Mouse (Mus musculus) layer of hippocampus, postnatal 10 days (tissue): ENCODE measurements at regions not wholly inside any gene's neighbourhood (a gene's known extent, or its start where the extent isn't known, plus 50 kb on each side); places are given as distances from the start of the nearest gene placed in this dataset.

Experiments
- DNase-seq, 2 experiments: peaks; one replicate each; pipeline ENCODE4 v3.0.0; 2021; ENCODE audit warnings: low spot score in 2 of 2

DNA sequence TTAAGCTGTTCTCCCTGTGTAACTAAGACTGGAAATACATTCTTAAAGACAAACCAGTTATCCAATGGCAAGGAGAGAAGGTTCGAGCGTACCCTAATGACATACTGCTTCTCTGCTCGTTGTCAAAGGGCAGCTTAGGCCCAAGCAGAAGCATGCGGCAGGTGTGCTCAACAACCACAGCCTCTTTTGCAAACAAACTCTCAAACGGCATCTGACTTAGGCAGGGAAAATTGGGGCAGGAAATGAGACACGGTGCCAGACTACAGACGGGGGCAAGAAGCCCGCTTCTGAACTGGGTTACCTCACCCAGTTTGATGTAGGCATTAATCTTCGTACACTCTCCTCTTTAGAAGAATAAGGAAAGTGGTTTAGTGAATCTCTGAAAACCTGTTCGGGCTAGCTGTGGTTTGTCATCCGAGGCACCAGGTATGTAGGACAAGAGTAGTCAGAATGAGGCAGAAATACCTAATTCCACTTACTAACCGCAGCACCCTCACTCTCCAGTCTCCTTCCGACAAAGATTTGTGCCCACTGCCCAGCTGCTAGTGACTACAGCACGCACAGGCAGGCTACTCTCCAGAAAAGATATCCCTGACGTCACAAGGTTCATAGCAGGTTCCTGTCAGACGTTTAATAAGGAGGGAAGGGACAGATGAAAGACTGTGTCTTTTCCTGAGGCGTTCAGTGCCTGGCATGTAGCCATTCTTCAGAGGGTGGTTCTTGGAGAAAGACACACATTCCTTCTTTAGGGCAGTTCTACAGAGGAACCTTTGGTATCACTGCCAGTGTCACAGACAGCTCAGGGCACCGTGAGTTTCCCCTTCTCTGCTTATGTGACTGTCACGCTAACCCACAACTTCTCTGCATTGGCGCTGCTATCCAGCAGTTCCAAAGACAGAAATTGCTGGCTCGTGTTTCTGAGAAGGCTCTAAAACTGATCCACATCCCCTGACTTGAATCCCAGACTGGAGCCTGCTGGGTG lies 175.8 kb downstream of the Tmx1 start:
- DNase-seq: no peak

DNA sequence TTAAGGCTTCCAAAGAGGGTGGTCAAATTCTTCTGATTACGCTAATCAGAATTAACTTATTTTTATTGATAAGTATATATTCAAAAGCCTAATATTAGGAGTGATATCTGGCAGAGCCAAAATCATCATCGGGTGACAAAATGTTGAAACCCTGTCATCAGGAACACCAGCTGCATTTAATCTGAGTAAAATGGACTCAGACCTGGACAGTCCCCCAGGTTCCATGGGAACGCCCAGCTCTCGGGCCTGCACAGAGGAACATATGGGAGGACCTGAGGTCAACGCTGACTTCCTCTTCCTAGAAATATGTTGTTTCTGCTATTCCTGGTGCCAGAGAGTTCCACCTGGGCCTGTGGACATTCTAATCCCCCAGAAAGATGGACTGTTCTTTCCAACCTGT lies 176.5 kb downstream of the Tmx1 start:
- no peak for DNase-seq

DNA sequence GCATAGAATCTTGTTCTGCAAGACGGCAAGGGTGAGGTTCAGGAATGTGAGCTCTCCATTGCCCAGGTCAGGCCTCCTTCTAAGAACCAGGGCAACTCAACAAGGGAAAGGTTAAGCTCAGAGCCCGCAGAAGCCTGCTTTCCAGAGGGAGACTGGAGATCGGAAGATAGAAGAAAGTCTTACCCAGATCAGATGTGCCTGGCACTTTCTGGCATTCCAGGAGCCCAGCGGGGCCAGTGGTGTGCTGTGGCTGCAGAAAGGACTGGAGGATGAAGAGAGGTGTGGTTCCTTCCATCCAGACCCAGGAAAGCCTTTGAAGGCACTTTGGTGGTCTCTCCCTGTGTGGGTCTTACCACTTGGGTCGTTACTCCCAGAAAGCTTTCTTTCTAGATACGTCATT lies 178.4 kb downstream of the Tmx1 start:
- no peak for DNase-seq

DNA sequence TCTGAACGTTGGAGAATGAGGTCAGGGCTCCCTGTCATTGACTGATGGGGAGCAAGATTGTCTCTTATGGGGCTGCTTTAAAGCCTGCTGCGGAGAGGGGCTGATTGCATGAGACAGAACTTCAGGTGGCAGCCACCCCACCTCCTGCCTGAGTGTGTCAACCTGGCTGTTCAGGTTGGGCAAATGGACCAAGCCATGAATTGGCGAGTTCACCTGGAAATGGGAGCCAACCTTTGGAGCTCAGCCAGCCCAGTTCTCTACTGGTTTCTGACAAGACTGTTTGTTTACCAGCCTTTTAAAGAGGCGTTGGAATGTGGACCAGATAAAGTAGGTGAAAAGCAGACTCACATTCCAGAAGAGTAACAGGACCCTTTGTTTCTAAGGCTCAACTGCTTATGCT lies 180.3 kb downstream of the Tmx1 start:
- DNase-seq: no peak

DNA sequence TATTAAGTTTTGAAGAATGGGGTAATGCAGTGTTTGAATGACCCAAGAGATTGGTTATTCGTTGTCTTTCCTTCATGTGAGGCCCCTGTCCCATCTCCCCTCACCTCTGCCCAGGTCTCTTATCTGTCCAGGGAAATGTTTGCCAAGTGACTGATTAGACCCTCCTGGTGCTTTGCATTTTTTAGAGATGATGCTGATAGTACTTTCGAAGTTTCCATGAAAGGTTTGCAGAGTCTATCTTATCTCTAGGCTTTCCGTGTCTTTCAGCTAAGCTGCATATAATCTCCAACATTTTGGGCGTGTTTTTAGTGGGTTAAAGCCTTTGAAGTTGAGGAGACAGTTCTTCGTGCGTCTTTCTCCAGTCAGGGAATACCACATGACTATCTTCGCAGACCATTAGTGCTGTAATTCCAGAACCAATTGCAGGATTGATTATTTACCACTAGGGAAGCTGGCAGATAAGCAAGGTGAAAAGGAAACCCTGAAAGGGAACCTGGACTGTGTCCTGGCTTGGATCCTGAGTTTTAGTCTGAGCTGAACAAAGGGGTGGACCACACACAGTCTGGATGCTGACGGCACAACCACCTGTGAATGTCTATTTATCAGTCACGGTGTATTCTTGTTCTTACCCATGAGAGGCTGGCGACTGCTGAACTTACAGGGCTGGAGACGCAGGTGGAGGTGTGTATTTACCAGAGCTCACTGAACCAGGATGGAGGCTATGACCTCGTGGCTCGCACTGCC lies 180.9 kb downstream of the Tmx1 start:
- DNase-seq: no peak

DNA sequence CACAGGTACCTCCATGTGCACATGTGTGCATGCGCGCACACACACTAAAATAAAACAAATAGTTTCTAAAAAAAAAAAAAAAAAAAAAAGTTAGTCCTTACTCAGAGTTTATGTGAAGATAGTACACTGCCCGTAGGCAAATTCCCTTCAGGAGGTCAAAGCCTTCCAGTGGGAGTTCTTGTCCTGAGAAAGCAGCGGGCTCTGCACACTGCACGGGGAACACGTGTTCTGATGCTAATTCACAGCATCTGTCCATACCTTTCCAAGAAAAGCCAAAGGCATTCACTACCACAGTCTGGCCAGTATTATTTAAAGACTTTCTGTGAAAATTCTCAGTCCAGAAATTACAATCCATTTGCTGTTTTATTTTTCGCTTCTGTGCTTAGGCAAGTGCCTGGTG lies 183.1 kb downstream of the Tmx1 start:
- no peak for DNase-seq

DNA sequence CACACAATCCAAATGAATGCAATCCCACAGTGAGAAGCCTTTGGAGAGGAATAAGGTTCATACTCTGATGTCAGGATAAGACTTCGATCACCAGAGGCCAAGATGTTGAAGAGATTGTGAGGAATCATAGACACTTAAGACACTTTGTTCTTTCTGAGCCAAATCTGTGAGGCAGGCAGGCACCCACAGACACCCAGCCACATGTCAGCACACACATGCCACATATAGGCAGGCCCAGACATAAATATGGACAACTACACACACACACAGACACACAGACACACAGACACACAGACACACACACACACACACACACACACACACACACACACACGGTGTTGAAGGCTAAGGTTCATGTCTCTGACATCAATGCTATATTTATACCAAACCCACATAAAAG lies 185.1 kb upstream of the Frmd6 start:
- no peak for DNase-seq

DNA sequence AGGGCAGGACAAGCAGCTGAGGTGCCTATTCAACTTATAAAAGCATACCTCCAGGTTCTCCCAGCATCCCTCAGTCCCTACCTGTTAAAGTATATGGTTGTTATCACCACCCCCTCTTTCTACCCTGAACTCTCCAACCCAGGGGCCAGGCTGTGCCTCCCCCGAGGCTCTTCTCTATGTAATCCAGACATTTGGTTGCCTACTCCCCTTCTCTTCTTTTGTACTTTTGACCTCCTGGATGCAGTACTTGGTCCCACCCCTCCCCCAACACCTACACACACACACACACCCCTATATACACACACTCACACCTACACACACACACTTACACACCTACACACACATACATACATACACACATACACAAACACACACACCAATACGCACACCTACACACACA lies 180.4 kb upstream of the Frmd6 start:
- DNase-seq: no peak

DNA sequence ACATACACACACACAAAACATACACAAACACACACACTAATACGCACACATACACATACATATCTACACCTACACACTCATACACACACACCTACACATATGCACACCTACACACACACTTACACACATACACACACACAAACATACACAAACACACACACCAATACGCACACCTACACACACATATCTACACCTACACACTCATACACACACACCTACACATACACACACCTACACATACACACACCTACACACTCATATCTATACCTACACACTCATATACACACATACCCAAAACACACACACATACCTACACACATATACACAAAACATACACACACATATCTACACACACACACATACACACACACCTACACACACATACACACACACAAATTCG lies 179.9 kb upstream of the Frmd6 start:
- DNase-seq: no peak

DNA sequence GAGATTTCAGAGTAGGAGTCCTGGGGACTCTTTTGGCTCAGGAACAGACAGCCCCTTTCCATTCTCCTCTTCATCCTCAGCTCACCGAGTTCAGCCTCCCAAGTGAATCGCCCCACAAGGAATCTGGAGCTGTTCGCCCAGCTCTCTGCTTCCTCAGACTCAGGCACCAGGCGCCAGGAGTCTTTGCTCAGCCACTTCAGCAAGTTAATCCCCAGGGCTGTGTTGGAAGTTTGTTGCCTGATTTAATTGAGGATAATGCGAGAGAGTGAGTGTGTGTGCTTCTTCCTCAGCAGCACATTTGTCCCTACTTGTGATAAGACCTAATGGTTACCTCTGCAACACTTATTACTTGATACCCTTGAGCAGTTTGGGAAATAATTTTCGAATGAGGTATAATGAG lies 177.8 kb upstream of the Frmd6 start:
- DNase-seq: no peak

DNA sequence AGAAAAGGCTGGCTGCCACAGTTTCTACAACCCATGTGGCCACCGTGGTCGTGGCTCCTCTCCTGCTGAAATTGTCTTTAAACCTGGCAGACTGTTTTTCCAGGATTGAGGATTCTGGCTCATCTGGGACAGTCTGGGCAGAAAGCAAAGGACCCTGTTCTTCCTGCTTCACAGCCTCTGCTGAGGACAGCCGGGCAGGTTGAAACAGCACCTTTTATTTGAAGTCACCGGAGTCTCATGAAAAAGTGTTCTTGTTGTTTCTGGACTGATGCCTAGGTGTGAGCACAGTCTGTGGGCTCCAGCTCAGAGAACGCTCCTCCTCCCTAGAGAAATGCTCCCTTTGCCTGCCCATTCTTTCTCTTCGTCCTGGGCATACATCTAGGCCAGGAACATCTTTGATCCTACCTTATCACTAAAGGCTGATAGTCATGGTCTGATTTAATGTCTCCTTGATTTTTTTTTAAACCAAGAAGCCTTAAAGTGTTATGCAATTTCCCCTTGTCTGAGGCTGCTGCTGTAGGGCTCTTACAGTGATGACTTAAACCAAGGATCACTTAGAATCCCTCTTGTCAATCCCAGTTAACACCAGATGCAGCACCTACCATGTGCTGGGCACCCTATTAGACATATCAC lies 177.0 kb upstream of the Frmd6 start:
- DNase-seq: no peak

DNA sequence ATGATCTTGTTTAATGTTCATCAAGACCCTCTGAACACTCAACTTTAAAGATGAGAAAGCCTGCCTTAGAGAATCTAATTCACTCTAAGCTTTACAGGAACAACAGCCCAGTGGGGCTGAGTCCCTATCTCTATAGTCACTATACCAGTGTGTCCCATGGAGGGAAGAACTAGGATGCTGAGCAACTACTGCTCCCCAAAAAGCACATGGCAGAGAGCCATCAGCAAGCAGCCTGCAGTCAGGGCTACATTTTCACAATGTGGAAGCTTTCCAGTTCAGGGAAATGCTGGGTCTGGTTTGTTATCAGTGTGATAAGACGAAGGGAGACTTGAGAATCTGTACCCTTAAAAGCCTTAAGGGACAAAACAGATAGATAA lies 176.5 kb upstream of the Frmd6 start:
- DNase-seq: no peak

DNA sequence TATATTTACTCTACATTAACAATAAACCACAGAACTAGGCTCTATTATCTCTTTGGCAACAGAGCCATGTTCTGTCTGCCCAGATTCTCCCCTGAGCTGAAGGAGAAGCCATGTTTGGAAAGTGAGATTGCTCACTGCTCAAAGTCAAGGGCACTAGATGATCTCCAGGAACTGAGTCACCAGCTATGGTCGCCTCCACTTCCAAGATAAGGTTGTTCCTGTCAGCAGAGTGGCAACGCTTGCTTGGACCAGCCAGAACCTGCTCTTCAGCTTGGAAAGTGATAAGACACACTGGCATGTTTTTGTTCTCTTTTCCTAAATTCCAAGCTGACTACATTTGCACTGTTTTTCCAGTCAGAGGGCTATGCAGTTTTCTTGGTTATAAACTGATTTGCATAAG lies 175.6 kb upstream of the Frmd6 start:
- DNase-seq: no peak

DNA sequence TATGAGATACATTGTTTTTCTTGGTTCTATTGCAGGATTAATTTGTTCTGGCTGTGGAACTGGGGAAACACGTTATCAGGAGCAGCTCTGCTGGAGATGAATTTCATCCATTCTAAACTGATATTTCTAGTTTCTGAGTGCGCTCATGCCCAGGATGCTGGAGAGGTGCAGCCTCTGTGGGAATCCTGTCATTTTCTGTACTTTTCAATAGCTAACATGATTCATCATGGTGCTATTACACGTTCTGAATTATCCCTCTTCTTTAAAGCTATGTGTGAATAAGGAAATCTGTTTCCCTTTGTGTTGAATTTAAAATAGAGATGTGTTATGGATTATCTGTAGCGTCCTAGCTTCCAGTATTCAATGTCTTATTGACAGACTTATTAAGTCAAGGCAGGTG lies 174.8 kb upstream of the Frmd6 start:
- DNase-seq: no peak

DNA sequence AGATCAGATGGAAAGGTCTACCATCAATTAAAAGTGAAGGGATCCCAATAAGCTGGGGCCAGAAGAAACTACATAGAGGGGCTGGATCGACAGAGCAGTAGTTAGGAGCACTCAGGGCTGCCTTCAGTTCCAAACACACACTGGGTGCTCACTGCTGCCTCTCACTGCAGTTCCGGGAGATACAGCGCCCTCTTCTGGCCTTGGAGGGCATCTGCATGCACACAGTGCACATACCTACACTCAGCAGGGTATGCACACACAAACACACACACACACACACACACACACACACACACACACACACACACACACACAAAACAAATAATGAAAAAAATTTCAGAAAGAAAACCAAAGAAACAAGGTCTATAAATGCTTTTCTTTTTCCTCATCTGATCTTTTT lies 172.6 kb upstream of the Frmd6 start:
- DNase-seq: no peak

DNA sequence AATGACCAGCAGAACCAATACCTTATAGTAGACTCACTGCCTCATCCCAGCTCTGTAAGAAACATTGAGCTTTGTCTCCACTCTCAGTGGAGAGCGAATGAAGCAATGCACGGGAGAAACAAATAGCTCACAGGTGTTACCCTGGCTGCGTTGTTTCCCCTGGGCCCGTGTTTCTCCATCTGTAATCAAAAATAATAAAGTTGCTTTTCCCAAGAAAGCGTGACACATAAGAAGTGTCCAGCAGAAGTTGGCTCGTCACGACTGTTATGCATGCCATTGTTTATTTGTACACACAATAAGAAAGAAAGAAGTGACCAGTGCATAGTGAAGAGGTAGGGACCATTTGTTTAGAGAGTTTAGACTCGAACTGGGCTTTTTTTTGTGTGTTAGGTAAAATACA lies 171.3 kb upstream of the Frmd6 start:
- DNase-seq: no peak

DNA sequence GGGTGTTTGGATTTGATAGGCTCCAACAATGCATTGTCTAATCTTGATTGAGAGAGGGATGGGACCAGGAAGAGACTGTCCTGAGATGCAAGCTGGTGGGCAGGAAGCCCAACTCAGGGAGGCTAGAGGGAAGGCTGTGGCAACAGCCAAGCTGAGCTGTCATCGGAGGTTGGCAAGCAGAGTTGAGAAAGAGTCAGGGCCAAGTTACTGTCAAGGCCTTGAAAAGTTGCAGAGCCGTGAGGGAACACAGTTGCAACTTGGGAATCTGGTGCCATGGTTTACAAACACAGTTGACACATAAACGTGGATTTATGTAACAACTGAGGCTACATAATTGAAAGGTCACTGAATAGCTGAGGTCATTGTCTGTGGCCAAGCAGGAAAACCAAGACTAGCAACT lies 170.8 kb upstream of the Frmd6 start:
- DNase-seq: no peak

DNA sequence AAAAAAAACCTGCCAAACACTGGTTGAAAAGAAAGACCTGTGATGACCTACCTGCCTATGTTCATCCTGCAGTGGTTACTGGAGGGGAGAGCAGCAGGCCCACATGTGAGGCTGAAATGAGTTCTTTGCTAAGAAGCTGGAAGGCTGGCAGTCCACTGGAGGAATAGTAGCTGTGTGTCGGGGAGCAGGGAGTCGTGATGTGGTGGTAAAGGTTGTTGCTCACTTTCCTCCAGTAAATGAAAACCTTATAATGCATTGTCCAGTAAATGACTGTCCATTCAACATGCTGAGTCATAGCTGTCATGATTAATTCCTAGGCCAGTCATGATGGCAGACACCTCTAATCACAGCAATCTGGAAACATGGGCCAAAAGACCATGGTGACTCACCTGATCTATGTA lies 169.9 kb upstream of the Frmd6 start:
- no peak for DNase-seq

DNA sequence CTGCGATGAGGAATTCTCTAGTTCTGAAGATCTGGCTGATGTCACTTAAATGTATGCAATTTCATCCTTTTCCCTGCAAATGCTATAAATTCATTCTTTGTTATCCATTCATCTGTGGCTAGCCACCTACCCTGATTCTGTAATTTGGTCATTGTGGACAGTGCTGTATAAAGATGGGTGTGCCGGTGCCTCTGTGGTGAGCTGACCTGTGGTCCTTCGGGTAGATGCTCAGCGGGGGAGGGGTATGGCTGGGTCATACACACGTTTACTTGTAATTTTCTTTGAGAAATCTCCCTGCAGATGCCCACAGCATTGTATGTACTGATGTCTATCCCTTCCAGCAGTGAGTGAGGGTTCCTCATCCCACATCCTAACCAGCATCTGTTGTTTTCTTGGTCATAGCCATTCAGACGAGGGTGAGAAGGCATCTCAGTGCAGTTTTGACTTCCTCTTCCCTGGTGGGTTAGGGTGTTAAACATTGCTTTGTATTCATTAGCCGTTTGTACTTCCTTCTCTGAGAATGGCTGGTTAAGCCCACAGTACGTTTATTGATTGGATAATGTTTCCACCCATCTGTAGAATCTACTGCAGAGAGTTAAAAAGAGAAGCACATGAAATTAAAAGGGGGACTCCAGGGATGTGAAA lies 169.3 kb upstream of the Frmd6 start:
- no peak for DNase-seq

DNA sequence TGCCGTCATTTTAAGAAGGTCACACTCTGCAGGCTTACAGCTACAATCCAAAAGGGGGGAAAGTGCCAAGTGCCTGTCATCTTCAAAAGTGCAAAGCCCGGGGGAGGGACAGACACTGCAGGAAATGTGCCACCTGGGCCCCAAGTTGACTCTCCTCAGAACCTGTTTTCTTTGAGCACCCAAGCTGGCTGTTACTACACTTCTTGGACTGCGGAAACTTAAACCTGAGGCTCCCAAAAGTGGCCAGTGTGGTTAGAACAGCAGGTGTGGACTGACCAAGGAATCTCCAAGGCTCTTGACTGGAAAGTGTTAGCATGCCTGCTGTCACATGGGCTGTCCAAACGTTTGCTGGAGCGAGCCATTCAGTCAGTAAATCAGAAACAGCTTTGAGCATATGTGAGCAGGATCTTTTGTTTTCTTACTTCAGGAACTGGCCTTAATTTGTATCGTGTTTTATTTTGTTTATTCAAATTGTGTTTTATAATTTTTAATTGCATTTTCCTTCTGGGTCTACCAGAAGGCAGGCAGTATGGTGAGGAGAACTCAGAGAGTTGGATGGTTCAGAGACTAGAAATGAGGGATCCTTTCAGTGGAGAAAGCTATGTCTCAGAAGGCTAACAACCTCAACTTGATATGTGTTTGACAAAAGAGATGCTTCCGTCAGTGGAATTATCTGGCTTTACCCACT lies 168.4 kb upstream of the Frmd6 start:
- no peak for DNase-seq

DNA sequence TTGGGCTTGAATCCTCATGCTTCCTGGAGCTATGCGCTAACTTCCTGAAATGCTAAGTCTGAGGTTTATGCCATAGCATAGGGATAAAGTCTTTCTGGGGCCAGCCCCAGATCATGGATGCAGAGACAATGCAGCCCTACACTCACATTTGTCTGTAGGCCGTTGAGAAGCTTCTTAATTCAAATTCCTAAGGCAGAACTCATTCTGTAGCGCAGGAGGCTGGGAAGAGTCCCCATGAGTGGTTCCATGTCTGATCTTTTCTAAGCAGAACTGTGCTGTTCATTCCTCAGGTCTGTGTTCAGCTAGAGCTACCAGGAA lies 167.9 kb upstream of the Frmd6 start:
- DNase-seq: no peak
